Mouse (Mus musculus) stomach, postnatal 0 days (tissue): ENCODE results near the gene Nhs.

ENCODE experiments used
- CTCF ChIP-seq: IDR thresholded peaks from 2 replicates; pipeline ENCODE4 v1.5.1; 2016; ENCODE audit warnings: antibody characterized with exemption, low read depth, mild to moderate bottlenecking, moderate library complexity
- EP300 ChIP-seq: optimal IDR thresholded peaks from 2 replicates; pipeline ENCODE3; 2016; ENCODE audit warnings: antibody characterized with exemption

GRCm38 (mm10) chrX:161925973-161926682, 233.4 kb downstream of the Nhs start:
- TF ChIP-seq EP300 (no peak), CTCF (no peak)
